Mouse (Mus musculus): ENCODE data around the gene Rcor2. TPM values are rescaled to one million over a fixed set of nuclear protein-coding genes. Genes with fewer than 3 reads are reported as not detected.

Rcor2 gene
- polyA plus RNA-seq, 1 experiment, result 206 TPM

- no peak overlapping the region for H3K4me3 ChIP-seq (replicated peaks)
- H3K27me3 ChIP-seq (replicated peaks), result peaks cover 18% of the 10 kb centered on the region
- TF ChIP-seq FLI1 (IDR thresholded peaks at IDR 0.05; ENCODE audit: low read length) (no peak), GATA1 (IDR thresholded peaks at IDR 0.05; ENCODE audit: borderline replicate concordance, low read length) (no peak)
- no peaks in the 10 kb centered on the region for H3K36me3 ChIP-seq (replicated peaks; ENCODE audit: low read length)
- peaks cover 64% of the 10 kb centered on the region for H3K4me1 ChIP-seq
- peaks cover 12% of the 10 kb centered on the region for H3K9me3 ChIP-seq
These were observed 2.9 kb upstream of the Rcor2 start for GRCm38 (mm10) chr19:7264088-7264765.

GRCm38 (mm10) chr19:7264766-7265331 is 2.3 kb upstream of the Rcor2 start:
- Histone ChIP-seq H3K9me3 (peaks cover 12% of the 10 kb centered on the region), H3K27me3 (replicated peaks) (peaks cover 18% of the 10 kb centered on the region), H3K4me1 (peaks cover 71% of the 10 kb centered on the region), H3K4me3 (replicated peaks) (no peak overlapping the region), H3K36me3 (replicated peaks; ENCODE audit: low read length) (peaks cover 2% of the 10 kb centered on the region)
- TF ChIP-seq FLI1 (IDR thresholded peaks at IDR 0.05; ENCODE audit: low read length), result no peak
- TF ChIP-seq GATA1 (IDR thresholded peaks at IDR 0.05; ENCODE audit: borderline replicate concordance, low read length), result no peak

GRCm38 (mm10) chr19:7265478-7266191 is 1.5 kb upstream of the Rcor2 start:
- Histone ChIP-seq H3K27me3 (replicated peaks) (peaks cover 18% of the 10 kb centered on the region), H3K4me3 (replicated peaks) (no peak overlapping the region), H3K36me3 (replicated peaks; ENCODE audit: low read length) (peaks cover 9% of the 10 kb centered on the region), H3K4me1 (peaks cover 78% of the 10 kb centered on the region), H3K9me3 (peaks cover 12% of the 10 kb centered on the region)
- TF ChIP-seq FLI1 (IDR thresholded peaks at IDR 0.05; ENCODE audit: low read length) (no peak), GATA1 (IDR thresholded peaks at IDR 0.05; ENCODE audit: borderline replicate concordance, low read length) (no peak)

- peaks cover 17% of the 10 kb centered on the region for H3K36me3 ChIP-seq (replicated peaks; ENCODE audit: low read length)
- peak overlapping the region; percentile 97 for H3K4me3 ChIP-seq (replicated peaks)
- H3K9me3 ChIP-seq, result peaks cover 12% of the 10 kb centered on the region
- no peak for TF ChIP-seq GATA1 (IDR thresholded peaks at IDR 0.05; ENCODE audit: borderline replicate concordance, low read length)
- TF ChIP-seq FLI1 (IDR thresholded peaks at IDR 0.05; ENCODE audit: low read length), result no peak
- H3K27me3 ChIP-seq (replicated peaks), result peaks cover 18% of the 10 kb centered on the region
- H3K4me1 ChIP-seq, result peaks cover 86% of the 10 kb centered on the region
These were observed 699 bp upstream of the Rcor2 start for GRCm38 (mm10) chr19:7266421-7266831.

GRCm38 (mm10) chr19:7267781-7268721 is 926 bp downstream of the Rcor2 start:
- H3K4me3 ChIP-seq (replicated peaks), result peak overlapping the region; percentile 97
- 0 out of 2 replicates have a peak, but pooled peaks cover 3% of the 10 kb centered on the region for H3K9me3 ChIP-seq
- TF ChIP-seq FLI1 (IDR thresholded peaks at IDR 0.05; ENCODE audit: low read length), result no peak
- no peak for TF ChIP-seq GATA1 (IDR thresholded peaks at IDR 0.05; ENCODE audit: borderline replicate concordance, low read length)
- peaks cover 13% of the 10 kb centered on the region for H3K27me3 ChIP-seq (replicated peaks)
- H3K4me1 ChIP-seq, result peaks cover 84% of the 10 kb centered on the region
- peaks cover 33% of the 10 kb centered on the region for H3K36me3 ChIP-seq (replicated peaks; ENCODE audit: low read length)

- TF ChIP-seq GATA1 (IDR thresholded peaks at IDR 0.05; ENCODE audit: borderline replicate concordance, low read length) (no peak), FLI1 (IDR thresholded peaks at IDR 0.05; ENCODE audit: low read length) (no peak)
- peaks cover 8% of the 10 kb centered on the region for H3K27me3 ChIP-seq (replicated peaks)
- peaks cover 79% of the 10 kb centered on the region for H3K4me1 ChIP-seq
These were observed 1.6 kb downstream of the Rcor2 start for GRCm38 (mm10) chr19:7268722-7269090.

GRCm38 (mm10) chr19:7269290-7270044 is 2.3 kb downstream of the Rcor2 start:
- Histone ChIP-seq H3K4me1 (peaks cover 77% of the 10 kb centered on the region), H3K9me3 (0 out of 2 replicates have a peak, but pooled peaks cover 3% of the 10 kb centered on the region), H3K27me3 (replicated peaks) (peaks cover 7% of the 10 kb centered on the region), H3K36me3 (replicated peaks; ENCODE audit: low read length) (peaks cover 47% of the 10 kb centered on the region), H3K4me3 (replicated peaks) (peak overlapping the region; percentile 97)
- TF ChIP-seq FLI1 (IDR thresholded peaks at IDR 0.05; ENCODE audit: low read length) (no peak), GATA1 (IDR thresholded peaks at IDR 0.05; ENCODE audit: borderline replicate concordance, low read length) (no peak)

More at GRCm38 (mm10) chr19:7268722-7269090, 1.6 kb downstream of the Rcor2 start:
- peak overlapping the region; percentile 97 for H3K4me3 ChIP-seq (replicated peaks)
- peaks cover 39% of the 10 kb centered on the region for H3K36me3 ChIP-seq (replicated peaks; ENCODE audit: low read length)
- H3K9me3 ChIP-seq, result 0 out of 2 replicates have a peak, but pooled peaks cover 3% of the 10 kb centered on the region

- Histone ChIP-seq H3K9me3 (0 out of 2 replicates have a peak, but pooled peaks cover under 1% of the 10 kb centered on the region), H3K4me1 (peaks cover 68% of the 10 kb centered on the region), H3K27me3 (replicated peaks) (peaks cover 4% of the 10 kb centered on the region), H3K36me3 (replicated peaks; ENCODE audit: low read length) (peaks cover 87% of the 10 kb centered on the region), H3K4me3 (replicated peaks) (no peak overlapping the region)
- TF ChIP-seq FLI1 (IDR thresholded peaks at IDR 0.05; ENCODE audit: low read length), result no peak
- no peak for TF ChIP-seq GATA1 (IDR thresholded peaks at IDR 0.05; ENCODE audit: borderline replicate concordance, low read length)
These were observed 6.4 kb downstream of the Rcor2 start for GRCm38 (mm10) chr19:7273486-7273885.
